Mouse (Mus musculus) olfactory bulb, adult 2 months (tissue): ENCODE measurements at regions not wholly inside any gene's neighbourhood (a gene's known extent, or its start where the extent isn't known, plus 50 kb on each side); places are given as distances from the start of the nearest gene placed in this dataset.

Source experiments
- CTCF ChIP-seq: fragments of 200-500 bp; IDR thresholded peaks from 2 replicates; pipeline ENCODE4 v1.5.1; 2012; ENCODE audit warnings: low read depth, mild to moderate bottlenecking, low read length, moderate library complexity; ENCODE audit not compliant: insufficient read depth
- POLR2A ChIP-seq: fragments of 200-500 bp; IDR thresholded peaks from 2 replicates; pipeline ENCODE4 v1.6.1; 2012; ENCODE audit warnings: mild to moderate bottlenecking, low read depth, low read length, moderate library complexity; ENCODE audit not compliant: insufficient read depth

- TF ChIP-seq CTCF (no peak), POLR2A (no peak)
Observed at GRCm38 (mm10) chr9:101649816-101650215, 211.8 kb upstream of the 9630041A04Rik start.
